Mouse (Mus musculus): Measurements from ENCODE around the gene Mettl7a1.

DNA sequence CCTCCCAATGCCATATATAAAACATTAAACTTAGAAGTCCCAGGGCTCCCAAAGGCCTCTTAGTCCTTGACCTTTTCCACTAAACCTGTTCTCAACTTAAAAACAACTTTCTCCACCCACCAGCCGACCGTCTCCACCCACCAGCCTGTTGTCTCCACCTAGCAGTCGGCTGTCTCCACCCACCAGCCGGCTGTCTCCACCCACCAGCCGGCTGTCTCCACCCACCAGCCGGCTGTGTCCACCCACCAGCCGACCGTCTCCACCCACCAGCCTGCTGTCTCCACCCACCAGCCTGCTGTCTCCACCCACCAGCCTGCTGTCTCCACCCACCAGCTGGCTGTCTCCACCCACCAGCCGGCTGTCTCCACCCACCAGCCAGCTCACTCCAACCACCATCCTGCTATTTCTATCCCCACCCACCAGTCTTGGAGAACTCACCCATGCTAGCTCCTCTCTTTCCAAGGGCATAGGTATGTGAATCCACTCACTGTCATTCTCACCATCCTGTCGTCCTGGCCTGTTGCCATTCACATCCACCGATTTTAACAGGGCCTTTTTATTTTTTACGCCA is 20.2 kb downstream of the Mettl7a1 start:
- no peak for TF ChIP-seq EP300 (IDR thresholded peaks at IDR 0.05; ENCODE audit: low read depth)
- no peak for TF ChIP-seq CTCF (IDR thresholded peaks at IDR 0.05; ENCODE audit: low read depth)
